Mouse (Mus musculus): ENCODE measurements at regions not wholly inside any gene's neighbourhood (a gene's known extent, or its start where the extent isn't known, plus 50 kb on each side); places are given as distances from the start of the nearest gene placed in this dataset.

DNA sequence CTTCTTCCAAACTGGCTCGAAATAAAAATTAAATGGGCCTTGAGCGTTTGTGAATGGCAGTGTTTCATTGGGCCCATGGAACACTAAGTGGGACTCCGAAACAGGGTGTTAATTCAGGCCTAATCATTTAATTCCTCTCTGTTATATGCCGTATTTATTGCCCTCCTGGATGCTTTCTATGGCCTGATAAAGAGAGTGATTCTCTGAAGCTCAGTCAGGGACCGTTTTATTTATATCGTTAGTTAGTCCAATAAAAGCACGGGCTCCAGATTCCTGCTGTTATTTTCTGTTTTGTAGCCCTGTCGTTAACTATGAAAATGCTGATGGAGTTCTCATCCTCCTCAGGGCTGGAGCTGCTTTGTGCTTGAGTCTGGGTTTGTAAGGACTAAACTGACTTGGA lies 406.2 kb upstream of the Hnrnpa3 start:
- TF ChIP-seq E2F4 (IDR thresholded peaks at IDR 0.05; ENCODE audit: insufficient replicate concordance, low read depth, low read length), result no peak
- no peak for TF ChIP-seq SIN3A (IDR thresholded peaks at IDR 0.05; ENCODE audit: low read length)
- TF ChIP-seq ZKSCAN1 (IDR thresholded peaks at IDR 0.05; ENCODE audit: borderline replicate concordance, low read depth, low read length), result no peak
- TF ChIP-seq POLR2A (IDR thresholded peaks at IDR 0.05; ENCODE audit: low read depth, low read length), result no peak
- TF ChIP-seq CTCF (conservative IDR thresholded peaks at IDR 0.05 in 1 of 2, IDR thresholded peaks at IDR 0.05 in 1 of 2; ENCODE audit: low read depth in 2 of 2, low read length in 2 of 2), result no peak
- no peak for TF ChIP-seq CHD2 (IDR thresholded peaks at IDR 0.05; ENCODE audit: low read length)
- no peak for TF ChIP-seq EP300 (IDR thresholded peaks at IDR 0.05; ENCODE audit: low read length)
- TF ChIP-seq MAZ (IDR thresholded peaks at IDR 0.05; ENCODE audit: low read depth, low read length), result no peak
- TF ChIP-seq RAD21 (IDR thresholded peaks at IDR 0.05; ENCODE audit: low read depth, low read length), result no peak
